Mouse (Mus musculus): ENCODE results near the gene Sft2d1. TPM values are rescaled to one million over a fixed set of nuclear protein-coding genes. Genes with fewer than 3 reads are reported as not detected.

Sft2d1 gene
- polyA plus RNA-seq, 1 experiment = 17.9 TPM

- WGBS = under 1% methylated on average over 7 of the region's 7 CpGs
- Histone ChIP-seq H3K27ac (ENCODE audit: control insufficient read depth, insufficient read depth, low read depth, low read length, poor library complexity) (no peak overlapping the region), H3K4me3 (replicated peaks; ENCODE audit: control insufficient read depth, low read depth, low read length) (peak overlapping the region; percentile 2), H3K4me1 (ENCODE audit: control insufficient read depth, insufficient read depth, low read length) (no peaks in the 10 kb centered on the region)
- TF ChIP-seq POLR2A (IDR thresholded peaks at IDR 0.05; ENCODE audit: borderline replicate concordance, control insufficient read depth, low read depth, low read length) = no peak
- no peak for TF ChIP-seq CTCF (IDR thresholded peaks at IDR 0.05; ENCODE audit: control insufficient read depth, insufficient read depth, low read length)
Observed at GRCm38 (mm10) chr17:8371834-8372233, 60.9 kb downstream of the Sft2d1 start.

- TF ChIP-seq POLR2A (IDR thresholded peaks at IDR 0.05; ENCODE audit: borderline replicate concordance, control insufficient read depth, low read depth, low read length) = no peak
- peak; percentile 76 for TF ChIP-seq CTCF (IDR thresholded peaks at IDR 0.05; ENCODE audit: control insufficient read depth, insufficient read depth, low read length)
- H3K4me3 ChIP-seq (replicated peaks; ENCODE audit: control insufficient read depth, low read depth, low read length) = peak overlapping the region; percentile 25
- no peak overlapping the region; the same call in 1 of the 2 replicates for H3K27ac ChIP-seq (ENCODE audit: control insufficient read depth, insufficient read depth, low read depth, low read length, poor library complexity)
- no peaks in the 10 kb centered on the region for H3K4me1 ChIP-seq (ENCODE audit: control insufficient read depth, insufficient read depth, low read length)
- WGBS = under 1% methylated on average over 18 of the region's 18 CpGs
Observed at GRCm38 (mm10) chr17:8372286-8373046, 61.6 kb downstream of the Sft2d1 start.

Other genes starting within 250 kb of the Sft2d1 start
- gene Gm49673, start 163.3 kb upstream of the Sft2d1 start, polyA plus RNA-seq (2011; ENCODE audit: insufficient read depth, insufficient read length, low replicate concordance, missing spikeins) = not detected in 2 replicates
- gene Rnaset2a, start 163.0 kb upstream of the Sft2d1 start, polyA plus RNA-seq (2011; ENCODE audit: insufficient read depth, insufficient read length, low replicate concordance, missing spikeins) = 2.3 TPM in 1 of 2 replicates, not detected in the other
- 23.3 and 24.2 TPM in 2 replicates for gene Fgfr1op, start 145.6 kb upstream of the Sft2d1 start, polyA plus RNA-seq (2011; ENCODE audit: insufficient read depth, insufficient read length, low replicate concordance, missing spikeins)
- not detected in 2 replicates for gene Ccr6, start 75.1 kb upstream of the Sft2d1 start, polyA plus RNA-seq (2011; ENCODE audit: insufficient read depth, insufficient read length, low replicate concordance, missing spikeins)
- 26.7 and 40.1 TPM in 2 replicates for gene Mpc1, start 28.2 kb upstream of the Sft2d1 start, polyA plus RNA-seq (2011; ENCODE audit: insufficient read depth, insufficient read length, low replicate concordance, missing spikeins)
- gene Prr18, start 26.4 kb downstream of the Sft2d1 start, polyA plus RNA-seq (2011; ENCODE audit: insufficient read depth, insufficient read length, low replicate concordance, missing spikeins) = not detected in 2 replicates
- gene T2, start 44.9 kb downstream of the Sft2d1 start, polyA plus RNA-seq (2011; ENCODE audit: insufficient read depth, insufficient read length, low replicate concordance, missing spikeins) = not detected in 2 replicates
- gene T, start 123.3 kb downstream of the Sft2d1 start, polyA plus RNA-seq (2011; ENCODE audit: insufficient read depth, insufficient read length, low replicate concordance, missing spikeins) = not detected in 2 replicates
- 3.0 and 5.5 TPM in 2 replicates for gene Pde10a, start 214.3 kb downstream of the Sft2d1 start, polyA plus RNA-seq (2011; ENCODE audit: insufficient read depth, insufficient read length, low replicate concordance, missing spikeins)

All from bone marrow, adult 2 months (tissue).